Mouse (Mus musculus) lung, embryonic 16.5 days (tissue): Measurements from ENCODE around the gene Litaf. TPM values are rescaled to one million over a fixed set of nuclear protein-coding genes. Genes with fewer than 3 reads are reported as not detected.

Source experiments
- ATAC-seq: fragments of 200-750 bp; cut with Nextera tagmentation; 2 replicates; pipeline ENCODE4 v1.8.0; 2017; ENCODE audit warnings: low read depth, mild to moderate bottlenecking, moderate library complexity
- H3K27ac ChIP-seq: fragments of 300-500 bp; sonication (generic); 2 replicates; pipeline ENCODE4 v1.5.1; 2014; ENCODE audit warnings: mild to moderate bottlenecking, control low read depth, low read length
- H3K27me3 ChIP-seq: fragments of 300-500 bp; sonication (generic); 2 replicates; pipeline ENCODE4 v1.6.1; 2014; ENCODE audit warnings: low read depth, low read length, mixed read lengths; ENCODE audit not compliant: control insufficient read depth, insufficient read depth
- H3K36me3 ChIP-seq: fragments of 300-500 bp; sonication (generic); 2 replicates; pipeline ENCODE4 v1.6.1; 2014; ENCODE audit warnings: low read length; ENCODE audit not compliant: control insufficient read depth, insufficient read depth
- H3K4me1 ChIP-seq: fragments of 300-500 bp; sonication (generic); replicated peaks from 2 replicates; pipeline ENCODE4 v1.6.1; 2014; ENCODE audit warnings: low read length, mixed read lengths; ENCODE audit not compliant: control insufficient read depth, insufficient read depth
- H3K4me2 ChIP-seq: fragments of 300-500 bp; sonication (generic); 2 replicates; pipeline ENCODE4 v1.6.1; 2014; ENCODE audit warnings: low read depth, low read length, control low read depth
- H3K4me3 ChIP-seq: fragments of 300-500 bp; sonication (generic); 2 replicates; pipeline ENCODE4 v1.5.1; 2014; ENCODE audit warnings: mild to moderate bottlenecking, low read length, control low read depth
- H3K9ac ChIP-seq: fragments of 300-500 bp; sonication (generic); 2 replicates; pipeline ENCODE4 v1.6.1; 2014; ENCODE audit warnings: low read length, control low read depth
- H3K9me3 ChIP-seq: fragments of 300-500 bp; sonication (generic); 2 replicates; pipeline ENCODE4 v1.6.1; 2016; ENCODE audit warnings: low read length; ENCODE audit not compliant: control insufficient read depth
- WGBS: fragments of 180-500 bp; shearing (Covaris S2); extraction: QIAGEN DNeasy Blood & Tissue Kit; methylation state at CpG from one replicate; pipeline ENCODE4 v1.1.7; 2014; 5-methylcytosine and 5-hydroxymethylcytosine counted together
- polyA plus RNA-seq: library from polyadenylated mRNA; unstranded; fragments of >200 nt; fragmentation: Nextera tagmentation; extraction: Ambion mirVana; gene quantifications from 2 replicates; pipeline ENCODE4 v1.2.1, GENCODE M21; 2015

Gene Litaf
- 110 and 111 TPM in 2 replicates for polyA plus RNA-seq

DNA sequence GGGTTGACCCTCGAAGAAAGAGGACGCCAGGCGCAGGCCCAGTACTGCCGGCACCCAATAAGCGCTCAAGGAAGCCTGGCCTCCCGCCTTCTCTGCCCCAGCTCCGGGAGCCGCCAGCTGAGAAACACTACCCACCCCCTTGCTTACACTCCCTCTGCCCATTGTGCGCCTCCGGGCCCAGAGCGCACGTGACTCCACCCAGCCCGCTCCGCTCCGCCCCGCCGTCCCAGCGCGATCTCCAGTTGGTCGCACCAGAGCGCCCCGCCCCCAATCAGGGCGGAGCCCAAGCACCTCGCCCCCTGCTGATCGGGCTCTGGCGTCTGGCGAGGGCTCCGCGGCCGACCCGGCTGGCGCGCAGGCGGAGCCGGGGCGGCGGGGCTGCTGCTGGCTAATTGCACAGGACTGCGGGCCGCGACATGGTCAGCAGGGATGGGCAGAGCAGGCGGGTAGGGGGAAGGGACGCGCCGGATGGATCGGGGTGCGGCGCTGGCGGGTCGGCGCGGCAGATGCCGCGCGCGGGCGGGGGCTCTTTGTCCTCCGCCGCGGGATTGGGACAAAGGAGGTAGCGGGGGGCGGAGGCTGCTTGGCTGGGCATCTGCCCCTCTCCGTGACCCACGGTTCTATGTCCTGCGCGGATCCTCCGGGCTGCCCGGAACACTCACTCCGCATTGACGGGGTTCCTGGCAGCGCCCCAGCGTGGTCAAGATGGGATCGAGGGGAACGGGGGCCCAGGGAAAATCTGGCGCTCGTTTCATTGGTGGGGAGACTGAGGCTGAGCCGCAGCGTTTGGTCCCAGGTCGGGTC lies at the start of gene Litaf:
Litaf (minus strand) TSS at position 129 of the 804 bp plus-strand sequence.
- H3K27ac ChIP-seq: peak within 1 kb of the TSS; percentile 94
- H3K27me3 ChIP-seq: no peaks in the 10 kb centered on the region
- ATAC-seq: peak; percentile 97
- peak within 1 kb of the TSS; percentile 80 for H3K4me2 ChIP-seq
- H3K9me3 ChIP-seq: no peaks in the 10 kb centered on the region
- H3K4me1 ChIP-seq: peaks cover 50% of the 10 kb centered on the region
- H3K9ac ChIP-seq: peak within 1 kb of the TSS; percentile 91
- no peaks in the 10 kb centered on the region for H3K36me3 ChIP-seq
- 0% methylated on average over 76 of the region's 78 CpGs for WGBS
- peak within 1 kb of the TSS; percentile 79 for H3K4me3 ChIP-seq

GRCm38 (mm10) chr16:11109198-11109740 lies 43.3 kb upstream of the Litaf start:
- ATAC-seq: no peak
- H3K9ac ChIP-seq: no peak overlapping the region
- no peak overlapping the region for H3K4me2 ChIP-seq
- H3K4me1 ChIP-seq: no peaks in the 10 kb centered on the region
- H3K4me3 ChIP-seq: no peak overlapping the region
- peaks cover 2% of the 10 kb centered on the region; the same call in 1 of the 2 replicates for H3K36me3 ChIP-seq
- 58% methylated on average over 4 of the region's 4 CpGs for WGBS
- no peaks in the 10 kb centered on the region for H3K27me3 ChIP-seq
- H3K27ac ChIP-seq: no peak overlapping the region
- H3K9me3 ChIP-seq: no peaks in the 10 kb centered on the region

GRCm38 (mm10) chr16:11104905-11105304 lies 38.9 kb upstream of the Litaf start:
- Histone ChIP-seq H3K9ac (no peak overlapping the region), H3K9me3 (no peaks in the 10 kb centered on the region), H3K4me1 (no peaks in the 10 kb centered on the region), H3K27ac (no peak overlapping the region), H3K36me3 (peaks cover 4% of the 10 kb centered on the region), H3K4me3 (no peak overlapping the region), H3K4me2 (no peak overlapping the region), H3K27me3 (no peaks in the 10 kb centered on the region)
- WGBS: 88% methylated on average over 1 of the region's 1 CpGs
- no peak for ATAC-seq

DNA sequence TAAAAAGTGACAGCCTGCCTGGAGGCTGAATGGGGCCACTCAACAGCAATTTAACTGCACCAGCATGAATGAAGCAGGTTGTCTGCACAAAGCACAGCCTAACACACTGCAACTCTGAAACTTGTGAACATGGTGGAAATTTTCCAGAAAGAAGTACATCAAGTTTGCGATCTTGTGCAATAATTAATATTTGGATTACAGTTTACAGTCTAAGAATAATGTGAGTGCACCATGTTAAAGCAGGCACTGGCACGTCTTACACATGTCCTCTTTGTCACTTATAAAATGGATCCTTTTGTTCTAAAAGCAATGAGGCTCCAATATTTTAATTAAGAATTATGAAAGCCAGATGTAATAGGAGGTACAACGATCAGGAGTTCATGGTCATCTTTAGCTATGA lies 31.3 kb upstream of the Litaf start:
- no peak overlapping the region for H3K27ac ChIP-seq
- no peak overlapping the region for H3K4me3 ChIP-seq
- WGBS: 92% methylated on average over 3 of the region's 3 CpGs
- no peaks in the 10 kb centered on the region for H3K4me1 ChIP-seq
- H3K4me2 ChIP-seq: no peak overlapping the region
- H3K36me3 ChIP-seq: no peaks in the 10 kb centered on the region; the same call in 1 of the 2 replicates
- ATAC-seq: no peak
- H3K9ac ChIP-seq: no peak overlapping the region
- H3K27me3 ChIP-seq: no peaks in the 10 kb centered on the region
- no peaks in the 10 kb centered on the region for H3K9me3 ChIP-seq

DNA sequence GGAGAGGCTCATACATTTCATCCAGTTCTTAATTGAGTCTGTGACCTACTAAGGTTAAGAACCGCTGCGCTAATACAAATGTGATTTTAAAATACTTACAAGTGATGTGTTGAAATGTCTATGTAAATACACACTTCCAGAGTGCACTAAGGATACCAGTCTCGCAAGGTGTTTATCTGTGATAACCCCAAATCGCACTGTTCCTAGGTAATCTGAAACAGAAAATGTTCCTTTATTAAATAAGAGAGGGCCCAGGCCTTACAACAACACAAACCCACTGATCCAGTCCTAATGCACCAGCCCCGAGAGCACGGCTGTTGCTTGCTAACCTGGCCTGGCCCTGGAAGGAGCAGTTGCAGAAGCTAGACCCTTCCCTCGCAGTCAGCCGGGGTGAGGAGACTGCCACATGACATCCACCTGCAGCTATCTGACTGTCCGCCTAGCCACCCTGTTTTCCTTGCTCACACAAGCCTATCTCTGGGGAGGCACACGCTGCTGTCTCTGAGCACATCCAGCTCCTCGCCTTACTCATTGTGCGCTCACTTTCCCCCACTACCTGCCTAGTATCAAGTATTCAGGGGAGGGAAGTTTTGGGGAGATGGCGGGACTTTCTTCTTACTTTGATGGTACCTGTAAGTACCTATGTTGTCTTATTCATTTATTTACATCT lies 27.9 kb upstream of the Litaf start:
- Histone ChIP-seq H3K36me3 (peaks cover 8% of the 10 kb centered on the region; the same call in 1 of the 2 replicates), H3K27ac (no peak overlapping the region), H3K9ac (no peak overlapping the region), H3K27me3 (no peaks in the 10 kb centered on the region), H3K4me2 (no peak overlapping the region), H3K4me1 (no peaks in the 10 kb centered on the region), H3K4me3 (no peak overlapping the region), H3K9me3 (no peaks in the 10 kb centered on the region)
- 86% methylated on average over 13 of the region's 13 CpGs for WGBS
- ATAC-seq: no peak

- no peak overlapping the region for H3K27ac ChIP-seq
- H3K4me3 ChIP-seq: no peak overlapping the region
- peaks cover 17% of the 10 kb centered on the region for H3K36me3 ChIP-seq
- H3K9ac ChIP-seq: no peak overlapping the region
- ATAC-seq: no peak
- no peaks in the 10 kb centered on the region for H3K4me1 ChIP-seq
- no peaks in the 10 kb centered on the region for H3K9me3 ChIP-seq
- H3K4me2 ChIP-seq: no peak overlapping the region
- WGBS: 62% methylated on average over 3 of the region's 3 CpGs
- H3K27me3 ChIP-seq: no peaks in the 10 kb centered on the region
These were observed 26.6 kb upstream of the Litaf start for GRCm38 (mm10) chr16:11092523-11092922.

DNA sequence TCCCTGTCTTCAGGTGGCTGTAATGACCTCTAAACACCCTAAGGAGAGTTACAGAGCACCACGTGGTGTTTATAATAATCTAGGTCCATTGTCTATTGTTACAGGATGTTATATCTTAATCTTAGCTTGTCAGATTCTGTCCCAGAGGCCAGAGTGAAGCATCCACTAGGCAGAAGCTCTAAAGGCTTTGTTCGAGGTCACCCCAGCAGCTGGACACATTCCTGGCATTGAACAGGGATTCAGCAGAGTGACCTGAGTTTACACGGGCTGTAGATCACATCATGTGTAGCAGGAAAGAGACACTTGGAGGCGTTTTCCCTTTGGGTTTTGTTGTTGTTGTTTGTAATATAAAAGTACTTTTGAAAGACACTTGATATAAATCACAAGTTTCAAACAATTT lies 26.1 kb upstream of the Litaf start:
- no peak overlapping the region for H3K9ac ChIP-seq
- 0 out of 2 replicates have a peak, but pooled peaks have one; percentile 31 for ATAC-seq
- no peak overlapping the region for H3K4me2 ChIP-seq
- H3K27me3 ChIP-seq: no peaks in the 10 kb centered on the region
- H3K4me3 ChIP-seq: no peak overlapping the region
- peaks cover 17% of the 10 kb centered on the region for H3K36me3 ChIP-seq
- no peaks in the 10 kb centered on the region for H3K9me3 ChIP-seq
- H3K4me1 ChIP-seq: no peaks in the 10 kb centered on the region
- WGBS: 61% methylated on average over 4 of the region's 4 CpGs
- H3K27ac ChIP-seq: no peak overlapping the region

DNA sequence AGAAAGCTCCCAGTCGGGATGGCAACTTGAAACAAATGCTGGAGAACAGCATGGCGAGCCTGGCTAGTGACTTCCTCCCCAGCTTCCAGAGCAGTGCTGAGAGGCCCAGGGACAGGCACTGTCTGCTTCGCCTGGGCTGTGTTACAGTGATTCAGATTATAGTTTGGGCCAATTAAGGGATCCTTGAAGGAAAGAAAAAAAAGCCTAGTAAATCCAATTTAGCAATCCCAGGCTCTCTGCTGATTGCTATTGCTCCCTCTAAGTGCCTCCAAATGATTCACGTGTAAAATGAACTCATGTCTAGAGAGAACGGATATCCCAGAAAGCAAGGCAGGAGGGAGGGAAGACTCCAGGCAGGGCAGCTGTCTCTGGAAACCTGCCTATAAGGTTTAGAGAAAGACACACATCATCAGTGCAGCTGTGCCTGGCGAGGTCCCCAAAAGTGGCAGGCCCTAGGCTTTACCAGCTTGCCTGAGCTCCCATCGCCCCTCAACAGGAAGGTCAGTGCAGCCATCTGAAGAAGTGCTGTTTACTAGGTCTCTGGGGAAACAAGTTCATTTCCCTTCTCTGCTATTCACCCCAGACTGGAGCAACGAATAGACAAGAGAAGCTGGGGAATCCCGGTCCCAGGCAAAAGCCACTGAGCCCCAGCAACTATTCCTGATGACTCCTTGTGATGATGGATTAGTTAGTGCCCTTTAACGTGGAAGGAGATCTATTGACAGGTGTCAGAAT lies 25.0 kb upstream of the Litaf start:
- Histone ChIP-seq H3K36me3 (peaks cover 22% of the 10 kb centered on the region), H3K27ac (no peak overlapping the region)
- 73% methylated on average over 10 of the region's 10 CpGs for WGBS

More for the DNA sequence above, 25.0 kb upstream of the Litaf start:
- Histone ChIP-seq H3K4me2 (no peak overlapping the region), H3K4me3 (no peak overlapping the region), H3K27me3 (no peaks in the 10 kb centered on the region), H3K4me1 (no peaks in the 10 kb centered on the region), H3K9me3 (no peaks in the 10 kb centered on the region), H3K9ac (no peak overlapping the region)
- ATAC-seq: no peak
